Mouse (Mus musculus): ENCODE measurements around the gene Fam78a. TPM values are rescaled to one million over a fixed set of nuclear protein-coding genes. Genes with fewer than 3 reads are reported as not detected.

Fam78a gene
- polyA plus RNA-seq, 1 experiment from 2014 or later: 0.46 TPM

DNA sequence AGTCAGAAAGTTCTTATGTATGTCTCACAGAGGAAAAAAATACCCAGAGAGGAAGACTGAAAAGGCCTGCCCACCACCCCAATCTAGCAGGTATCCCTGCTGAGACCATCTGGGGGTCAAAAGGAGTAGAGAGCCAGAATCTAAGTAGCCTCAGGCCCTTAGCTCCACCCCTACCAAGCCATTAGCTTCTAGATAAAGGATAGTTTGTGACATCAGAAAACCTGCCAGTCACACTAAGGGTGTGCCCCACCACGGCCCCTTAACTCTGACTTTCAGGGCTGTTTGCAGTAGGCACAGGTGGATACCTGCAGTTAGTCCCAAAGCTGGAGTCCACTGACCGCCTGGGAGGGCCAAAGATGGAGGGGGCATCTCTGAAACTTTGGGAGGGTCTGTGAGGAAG is 574 bp upstream of the Fam78a start:
- DNase-seq (ENCODE audit: low spot score) (no peak), ATAC-seq (ENCODE audit: low FRiP score, low TSS enrichment) (no peak)
- Histone ChIP-seq H3K9me3 (ENCODE audit: control insufficient read depth, low read length) (no peaks in the 10 kb centered on the region), H3K36me3 (ENCODE audit: control insufficient read depth, insufficient read depth, low read length) (no peaks in the 10 kb centered on the region), H3K9ac (ENCODE audit: low read length) (no peak overlapping the region), H3K4me2 (replicated peaks; ENCODE audit: low read depth) (no peak overlapping the region), H3K4me1 (replicated peaks; ENCODE audit: control insufficient read depth, insufficient read depth) (peaks cover 2% of the 10 kb centered on the region; the same call in 1 of the 2 replicates), H3K27me3 (ENCODE audit: control insufficient read depth, insufficient read depth, low read length) (peaks cover 11% of the 10 kb centered on the region; the same call in 1 of the 2 replicates), H3K4me3 (ENCODE audit: low read depth, low read length) (no peak overlapping the region), H3K27ac (replicated peaks) (no peak overlapping the region)
- WGBS: 53% methylated on average over 2 of the region's 2 CpGs
- TF ChIP-seq EP300 (optimal IDR thresholded peaks at IDR 0.05) (no peak), CTCF (IDR thresholded peaks at IDR 0.05; ENCODE audit: low read depth) (no peak)

DNA sequence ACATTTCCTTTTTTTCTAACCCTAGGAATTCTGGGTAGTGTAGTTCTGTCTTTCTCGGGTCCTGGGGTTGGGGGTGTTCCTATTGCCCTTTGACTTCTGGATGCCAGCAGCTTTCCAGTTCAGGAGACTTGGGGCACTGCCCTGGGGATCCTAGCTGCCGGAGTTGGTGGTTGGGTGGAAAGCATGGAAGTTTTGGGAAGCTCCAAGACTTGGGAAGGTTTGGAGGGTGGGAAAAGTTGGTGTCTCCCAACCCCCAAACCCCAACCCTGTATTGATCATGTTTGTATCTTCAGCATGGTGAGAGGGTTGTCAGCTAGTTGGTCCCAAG is 179 bp upstream of the Fam78a start:
- Histone ChIP-seq H3K27ac (replicated peaks) (no peak overlapping the region), H3K4me1 (replicated peaks; ENCODE audit: control insufficient read depth, insufficient read depth) (peaks cover 2% of the 10 kb centered on the region; the same call in 1 of the 2 replicates), H3K36me3 (ENCODE audit: control insufficient read depth, insufficient read depth, low read length) (no peaks in the 10 kb centered on the region), H3K4me3 (ENCODE audit: low read depth, low read length) (peak overlapping the region; percentile 55), H3K27me3 (ENCODE audit: control insufficient read depth, insufficient read depth, low read length) (peaks cover 11% of the 10 kb centered on the region; the same call in 1 of the 2 replicates), H3K9me3 (ENCODE audit: control insufficient read depth, low read length) (no peaks in the 10 kb centered on the region), H3K4me2 (replicated peaks; ENCODE audit: low read depth) (peak overlapping the region; percentile 97), H3K9ac (ENCODE audit: low read length) (no peak overlapping the region)
- no peak for TF ChIP-seq CTCF (IDR thresholded peaks at IDR 0.05; ENCODE audit: low read depth)
- TF ChIP-seq EP300 (optimal IDR thresholded peaks at IDR 0.05): no peak
- ATAC-seq (ENCODE audit: low FRiP score, low TSS enrichment) (no peak), DNase-seq (ENCODE audit: low spot score) (no peak)
- WGBS: 35% methylated on average over 2 of the region's 2 CpGs

- peak; percentile 57 for DNase-seq (ENCODE audit: low spot score)
- peak overlapping the region; percentile 50 for H3K9ac ChIP-seq (ENCODE audit: low read length)
- H3K9me3 ChIP-seq (ENCODE audit: control insufficient read depth, low read length): no peaks in the 10 kb centered on the region
- peaks cover 2% of the 10 kb centered on the region; the same call in 1 of the 2 replicates for H3K4me1 ChIP-seq (replicated peaks; ENCODE audit: control insufficient read depth, insufficient read depth)
- peaks cover 8% of the 10 kb centered on the region; the same call in 1 of the 2 replicates for H3K27me3 ChIP-seq (ENCODE audit: control insufficient read depth, insufficient read depth, low read length)
- peak overlapping the region; percentile 55 for H3K4me3 ChIP-seq (ENCODE audit: low read depth, low read length)
- ATAC-seq (ENCODE audit: low FRiP score, low TSS enrichment): peak; percentile 38
- under 1% methylated on average over 78 of the region's 91 CpGs for WGBS
- peak overlapping the region; percentile 97 for H3K4me2 ChIP-seq (replicated peaks; ENCODE audit: low read depth)
- H3K27ac ChIP-seq (replicated peaks): 0 out of 2 replicates have a peak overlapping the region, but pooled peaks have one; percentile 1
- H3K36me3 ChIP-seq (ENCODE audit: control insufficient read depth, insufficient read depth, low read length): no peaks in the 10 kb centered on the region
- peak; percentile 15; the same call in 1 of the 2 replicates for TF ChIP-seq CTCF (IDR thresholded peaks at IDR 0.05; ENCODE audit: low read depth)
- no peak for TF ChIP-seq EP300 (optimal IDR thresholded peaks at IDR 0.05)
Measured at GRCm38 (mm10) chr2:32083159-32084011, 1.3 kb downstream of the Fam78a start.

DNA sequence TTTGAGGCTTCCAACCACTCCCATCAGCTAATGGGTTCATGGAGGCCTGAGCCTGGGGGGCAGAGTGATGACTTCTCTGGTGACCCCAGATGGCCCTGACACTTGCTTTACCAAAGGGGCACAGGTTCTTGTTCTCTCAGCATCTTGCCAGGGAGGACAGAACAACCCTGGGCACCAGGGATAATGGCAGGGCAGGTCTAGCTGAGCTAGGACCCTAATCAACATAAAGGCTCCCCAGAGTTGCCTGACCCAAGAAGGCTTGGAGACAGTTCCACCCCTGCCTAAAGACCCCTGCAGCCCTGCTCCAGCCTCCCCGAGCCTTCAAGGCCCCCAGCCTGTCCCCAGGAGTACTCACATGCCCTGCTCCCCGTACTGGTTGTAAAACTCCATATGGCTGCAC is 2.4 kb downstream of the Fam78a start:
- DNase-seq (ENCODE audit: low spot score): no peak
- TF ChIP-seq CTCF (IDR thresholded peaks at IDR 0.05; ENCODE audit: low read depth) (no peak), EP300 (optimal IDR thresholded peaks at IDR 0.05) (no peak)
- no peaks in the 10 kb centered on the region for H3K9me3 ChIP-seq (ENCODE audit: control insufficient read depth, low read length)
- 49% methylated on average over 2 of the region's 2 CpGs for WGBS
- ATAC-seq (ENCODE audit: low FRiP score, low TSS enrichment): no peak
- H3K4me2 ChIP-seq (replicated peaks; ENCODE audit: low read depth): peak overlapping the region; percentile 97
- H3K9ac ChIP-seq (ENCODE audit: low read length): no peak overlapping the region
- no peak overlapping the region for H3K27ac ChIP-seq (replicated peaks)
- peak overlapping the region; percentile 55; the same call in 1 of the 2 replicates for H3K4me3 ChIP-seq (ENCODE audit: low read depth, low read length)
- peaks cover 2% of the 10 kb centered on the region; the same call in 1 of the 2 replicates for H3K4me1 ChIP-seq (replicated peaks; ENCODE audit: control insufficient read depth, insufficient read depth)
- H3K36me3 ChIP-seq (ENCODE audit: control insufficient read depth, insufficient read depth, low read length): no peaks in the 10 kb centered on the region
- H3K27me3 ChIP-seq (ENCODE audit: control insufficient read depth, insufficient read depth, low read length): peaks cover 8% of the 10 kb centered on the region; the same call in 1 of the 2 replicates

GRCm38 (mm10) chr2:32081296-32081929 is 3.2 kb downstream of the Fam78a start:
- H3K27ac ChIP-seq (replicated peaks): no peak overlapping the region
- no peaks in the 10 kb centered on the region for H3K9me3 ChIP-seq (ENCODE audit: control insufficient read depth, low read length)
- H3K4me2 ChIP-seq (replicated peaks; ENCODE audit: low read depth): no peak overlapping the region
- no peak overlapping the region for H3K9ac ChIP-seq (ENCODE audit: low read length)
- peaks cover 2% of the 10 kb centered on the region; the same call in 1 of the 2 replicates for H3K4me1 ChIP-seq (replicated peaks; ENCODE audit: control insufficient read depth, insufficient read depth)
- WGBS: 80% methylated on average over 14 of the region's 14 CpGs
- no peaks in the 10 kb centered on the region for H3K36me3 ChIP-seq (ENCODE audit: control insufficient read depth, insufficient read depth, low read length)
- no peak overlapping the region for H3K4me3 ChIP-seq (ENCODE audit: low read depth, low read length)
- ATAC-seq (ENCODE audit: low FRiP score, low TSS enrichment) (no peak), DNase-seq (ENCODE audit: low spot score) (no peak)
- no peak for TF ChIP-seq EP300 (optimal IDR thresholded peaks at IDR 0.05)
- TF ChIP-seq CTCF (IDR thresholded peaks at IDR 0.05; ENCODE audit: low read depth): no peak
- peaks cover 8% of the 10 kb centered on the region; the same call in 1 of the 2 replicates for H3K27me3 ChIP-seq (ENCODE audit: control insufficient read depth, insufficient read depth, low read length)
